Mouse (Mus musculus): Measurements from ENCODE around the gene Rec114. TPM values are rescaled to one million over a fixed set of nuclear protein-coding genes. Genes with fewer than 3 reads are reported as not detected.

Rec114 gene
- 6.1 and 7.7 TPM in 2 replicates for polyA plus RNA-seq (2011; ENCODE audit: insufficient read depth, insufficient read length, low read depth, missing spikeins)

DNA sequence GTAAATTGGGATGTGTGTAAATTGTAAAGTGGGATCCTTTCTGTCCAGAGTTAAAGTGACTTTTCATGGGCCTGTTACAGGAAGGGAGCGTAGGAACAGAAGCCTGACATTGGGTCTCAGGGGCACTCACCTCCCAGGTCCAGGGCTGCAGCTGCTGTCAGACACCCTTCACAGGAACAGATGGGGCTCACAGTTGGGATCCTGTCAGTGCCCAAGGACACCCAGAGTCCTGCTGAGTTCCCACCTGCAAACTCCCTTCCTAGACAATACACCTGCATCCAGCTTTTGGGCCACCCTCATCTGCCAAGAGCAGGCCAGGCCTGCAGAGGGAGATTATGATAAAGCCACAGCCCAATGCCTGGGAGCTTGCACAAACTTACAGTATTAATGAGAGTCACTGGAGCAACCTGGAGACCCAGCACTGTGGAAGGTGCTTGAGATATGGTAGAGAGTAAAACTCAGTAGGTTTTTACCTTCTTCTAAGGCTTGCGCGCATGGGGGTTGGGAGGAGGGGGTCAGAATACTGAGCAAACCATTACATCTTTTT lies at the start of gene Rec114:
TSS of gene Rec114 (minus strand) at position 263 of the 547 bp plus-strand sequence.
- H3K36me3 ChIP-seq (ENCODE audit: control insufficient read depth, insufficient read depth, low read length, poor library complexity, severe bottlenecking), result no peaks in the 10 kb centered on the region
- no peak within 1 kb of the TSS for H3K4me3 ChIP-seq (ENCODE audit: low read depth, low read length)
- no peak within 1 kb of the TSS for H3K27ac ChIP-seq (ENCODE audit: insufficient read depth, low read length)
- H3K4me1 ChIP-seq (ENCODE audit: control insufficient read depth, insufficient read depth, low read length), result peaks cover 5% of the 10 kb centered on the region
- H3K9ac ChIP-seq (ENCODE audit: low read depth, poor library complexity, severe bottlenecking), result no peak within 1 kb of the TSS
- H3K27me3 ChIP-seq (ENCODE audit: control insufficient read depth, insufficient read depth, low read length, poor library complexity, severe bottlenecking), result no peaks in the 10 kb centered on the region
- no peaks in the 10 kb centered on the region for H3K9me3 ChIP-seq (replicated peaks; ENCODE audit: control insufficient read depth, insufficient read depth, low read length, poor library complexity, severe bottlenecking)
- TF ChIP-seq EP300 (IDR thresholded peaks at IDR 0.05; ENCODE audit: insufficient read depth, low read depth, low read length) (peak; percentile 95), CTCF (IDR thresholded peaks at IDR 0.05; ENCODE audit: low read depth, low read length) (no peak)

- H3K36me3 ChIP-seq (ENCODE audit: control insufficient read depth, insufficient read depth, low read length, poor library complexity, severe bottlenecking), result no peaks in the 10 kb centered on the region
- no peak for TF ChIP-seq EP300 (IDR thresholded peaks at IDR 0.05; ENCODE audit: insufficient read depth, low read depth, low read length)
- TF ChIP-seq CTCF (IDR thresholded peaks at IDR 0.05; ENCODE audit: low read depth, low read length), result no peak
- TF ChIP-seq POLR2A (IDR thresholded peaks at IDR 0.05; ENCODE audit: insufficient read depth, low read length), result no peak
- H3K27ac ChIP-seq (ENCODE audit: insufficient read depth, low read length), result no peak overlapping the region
- H3K9ac ChIP-seq (ENCODE audit: low read depth, poor library complexity, severe bottlenecking), result no peak overlapping the region
- no peaks in the 10 kb centered on the region for H3K4me1 ChIP-seq (ENCODE audit: control insufficient read depth, insufficient read depth, low read length)
- no peaks in the 10 kb centered on the region for H3K27me3 ChIP-seq (ENCODE audit: control insufficient read depth, insufficient read depth, low read length, poor library complexity, severe bottlenecking)
- no peaks in the 10 kb centered on the region for H3K9me3 ChIP-seq (replicated peaks; ENCODE audit: control insufficient read depth, insufficient read depth, low read length, poor library complexity, severe bottlenecking)
- no peak overlapping the region for H3K4me3 ChIP-seq (ENCODE audit: low read depth, low read length)
These were observed 45.7 kb upstream of the Rec114 start for GRCm38 (mm10) chr9:58789476-58789875.

GRCm38 (mm10) chr9:58775363-58775762 lies 31.6 kb upstream of the Rec114 start:
- Histone ChIP-seq H3K4me1 (ENCODE audit: control insufficient read depth, insufficient read depth, low read length) (no peaks in the 10 kb centered on the region), H3K4me3 (ENCODE audit: low read depth, low read length) (no peak overlapping the region), H3K36me3 (ENCODE audit: control insufficient read depth, insufficient read depth, low read length, poor library complexity, severe bottlenecking) (no peaks in the 10 kb centered on the region), H3K9ac (ENCODE audit: low read depth, poor library complexity, severe bottlenecking) (no peak overlapping the region), H3K27ac (ENCODE audit: insufficient read depth, low read length) (no peak overlapping the region), H3K9me3 (replicated peaks; ENCODE audit: control insufficient read depth, insufficient read depth, low read length, poor library complexity, severe bottlenecking) (no peaks in the 10 kb centered on the region), H3K27me3 (ENCODE audit: control insufficient read depth, insufficient read depth, low read length, poor library complexity, severe bottlenecking) (no peaks in the 10 kb centered on the region)
- peak; percentile 25 for TF ChIP-seq CTCF (IDR thresholded peaks at IDR 0.05; ENCODE audit: low read depth, low read length)
- TF ChIP-seq EP300 (IDR thresholded peaks at IDR 0.05; ENCODE audit: insufficient read depth, low read depth, low read length), result no peak
- TF ChIP-seq POLR2A (IDR thresholded peaks at IDR 0.05; ENCODE audit: insufficient read depth, low read length), result no peak

DNA sequence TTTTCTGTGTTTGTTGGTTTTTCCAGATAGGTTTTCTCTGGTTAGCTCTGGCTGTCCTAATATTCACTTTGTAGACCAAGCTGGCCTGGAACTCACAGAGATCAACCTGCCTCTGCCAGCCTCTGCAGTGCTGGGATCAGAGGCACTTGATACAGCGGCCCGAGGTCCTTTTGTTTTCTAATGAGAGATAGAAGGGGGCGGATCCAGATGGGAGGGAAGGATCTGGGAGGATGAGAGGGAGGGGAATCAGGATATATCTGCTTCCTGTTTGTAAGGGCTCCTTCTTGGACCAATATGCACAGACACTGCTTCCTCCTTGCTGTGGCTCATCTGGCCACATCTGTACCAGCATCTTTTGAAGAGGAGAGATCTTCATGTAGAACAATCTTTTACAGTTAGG lies 31.0 kb upstream of the Rec114 start:
- no peak overlapping the region for H3K9ac ChIP-seq (ENCODE audit: low read depth, poor library complexity, severe bottlenecking)
- H3K27ac ChIP-seq (ENCODE audit: insufficient read depth, low read length), result no peak overlapping the region
- H3K27me3 ChIP-seq (ENCODE audit: control insufficient read depth, insufficient read depth, low read length, poor library complexity, severe bottlenecking), result no peaks in the 10 kb centered on the region
- TF ChIP-seq POLR2A (IDR thresholded peaks at IDR 0.05; ENCODE audit: insufficient read depth, low read length) (no peak), EP300 (IDR thresholded peaks at IDR 0.05; ENCODE audit: insufficient read depth, low read depth, low read length) (no peak), CTCF (IDR thresholded peaks at IDR 0.05; ENCODE audit: low read depth, low read length) (no peak)
- H3K9me3 ChIP-seq (replicated peaks; ENCODE audit: control insufficient read depth, insufficient read depth, low read length, poor library complexity, severe bottlenecking), result no peaks in the 10 kb centered on the region
- no peaks in the 10 kb centered on the region for H3K36me3 ChIP-seq (ENCODE audit: control insufficient read depth, insufficient read depth, low read length, poor library complexity, severe bottlenecking)
- no peak overlapping the region for H3K4me3 ChIP-seq (ENCODE audit: low read depth, low read length)
- H3K4me1 ChIP-seq (ENCODE audit: control insufficient read depth, insufficient read depth, low read length), result no peaks in the 10 kb centered on the region

DNA sequence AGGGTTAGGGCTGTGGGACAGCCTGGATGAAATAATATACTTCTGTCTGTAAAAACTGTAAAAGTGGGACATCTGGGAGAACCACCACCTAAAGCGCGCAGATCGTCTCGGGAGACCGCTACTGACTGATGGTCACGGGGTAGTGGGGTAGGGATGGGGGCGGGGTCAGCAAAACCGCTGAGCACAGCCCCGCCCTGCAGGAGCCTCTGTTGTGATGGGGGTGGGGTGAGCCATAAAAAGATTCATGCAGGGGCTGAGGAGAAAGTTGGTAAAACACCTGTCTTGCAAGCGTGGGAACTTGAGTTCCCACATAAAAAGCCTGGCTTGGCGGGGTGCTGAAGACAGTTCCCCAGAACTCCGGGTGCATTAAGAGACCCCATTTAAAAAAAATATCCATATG lies 26.2 kb upstream of the Rec114 start:
- Histone ChIP-seq H3K27ac (ENCODE audit: insufficient read depth, low read length) (no peak overlapping the region), H3K36me3 (ENCODE audit: control insufficient read depth, insufficient read depth, low read length, poor library complexity, severe bottlenecking) (no peaks in the 10 kb centered on the region), H3K4me3 (ENCODE audit: low read depth, low read length) (no peak overlapping the region), H3K9me3 (replicated peaks; ENCODE audit: control insufficient read depth, insufficient read depth, low read length, poor library complexity, severe bottlenecking) (no peaks in the 10 kb centered on the region), H3K4me1 (ENCODE audit: control insufficient read depth, insufficient read depth, low read length) (no peaks in the 10 kb centered on the region), H3K9ac (ENCODE audit: low read depth, poor library complexity, severe bottlenecking) (no peak overlapping the region), H3K27me3 (ENCODE audit: control insufficient read depth, insufficient read depth, low read length, poor library complexity, severe bottlenecking) (no peaks in the 10 kb centered on the region)
- no peak for TF ChIP-seq CTCF (IDR thresholded peaks at IDR 0.05; ENCODE audit: low read depth, low read length)
- no peak for TF ChIP-seq POLR2A (IDR thresholded peaks at IDR 0.05; ENCODE audit: insufficient read depth, low read length)
- TF ChIP-seq EP300 (IDR thresholded peaks at IDR 0.05; ENCODE audit: insufficient read depth, low read depth, low read length), result no peak

DNA sequence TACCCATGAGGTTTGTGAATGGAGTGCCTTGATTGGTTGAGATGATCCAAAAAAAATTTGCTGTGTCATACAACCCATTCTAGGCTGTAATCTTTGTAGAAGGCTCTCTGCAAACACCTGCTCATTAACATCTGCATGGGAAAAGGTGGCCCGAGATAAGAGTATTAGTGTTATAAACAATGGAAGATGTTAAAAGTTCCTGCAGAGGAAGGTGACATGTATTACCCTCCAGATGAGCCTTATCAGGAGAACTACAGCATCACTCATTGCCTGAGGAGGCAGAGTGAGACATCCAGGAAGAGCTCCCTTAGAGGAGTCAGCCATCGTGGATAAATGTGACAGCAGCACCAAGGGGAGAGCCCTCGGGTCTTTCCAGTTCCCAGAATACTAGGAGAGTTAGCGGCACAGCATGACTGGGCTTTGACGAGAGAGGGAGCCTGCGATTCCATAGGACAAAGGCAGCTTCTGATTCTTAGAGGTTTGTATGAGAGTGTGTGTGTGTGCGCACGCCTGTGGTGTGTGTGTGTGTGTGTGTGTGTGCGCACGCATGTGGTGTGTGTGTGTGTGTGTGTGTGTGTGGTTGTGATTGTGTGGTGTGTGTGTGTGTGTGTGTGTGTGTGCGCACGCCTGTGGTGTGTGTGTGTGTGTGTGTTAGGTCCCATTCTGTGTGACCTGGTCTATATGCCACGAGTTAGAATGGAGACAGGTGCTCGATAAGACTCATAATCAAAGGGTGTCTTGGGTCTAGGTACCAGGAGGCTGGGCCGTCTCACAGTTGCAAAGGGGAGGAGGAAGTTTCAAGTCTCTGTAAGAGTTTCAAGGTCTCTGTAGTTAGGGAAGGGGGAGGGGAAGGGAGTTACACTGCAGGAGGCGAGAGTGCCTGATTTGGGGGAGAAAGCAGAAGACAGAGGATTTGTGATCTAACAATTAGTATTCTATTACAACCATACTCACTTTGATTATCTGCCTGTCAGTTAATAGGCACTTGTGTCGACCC lies 23.5 kb upstream of the Rec114 start:
- no peak overlapping the region for H3K27ac ChIP-seq (ENCODE audit: insufficient read depth, low read length)
- no peaks in the 10 kb centered on the region for H3K36me3 ChIP-seq (ENCODE audit: control insufficient read depth, insufficient read depth, low read length, poor library complexity, severe bottlenecking)
- no peak overlapping the region for H3K9ac ChIP-seq (ENCODE audit: low read depth, poor library complexity, severe bottlenecking)
- TF ChIP-seq EP300 (IDR thresholded peaks at IDR 0.05; ENCODE audit: insufficient read depth, low read depth, low read length) (no peak), CTCF (IDR thresholded peaks at IDR 0.05; ENCODE audit: low read depth, low read length) (no peak), POLR2A (IDR thresholded peaks at IDR 0.05; ENCODE audit: insufficient read depth, low read length) (no peak)
- no peaks in the 10 kb centered on the region for H3K27me3 ChIP-seq (ENCODE audit: control insufficient read depth, insufficient read depth, low read length, poor library complexity, severe bottlenecking)
- no peaks in the 10 kb centered on the region for H3K9me3 ChIP-seq (replicated peaks; ENCODE audit: control insufficient read depth, insufficient read depth, low read length, poor library complexity, severe bottlenecking)
- peaks cover 4% of the 10 kb centered on the region for H3K4me1 ChIP-seq (ENCODE audit: control insufficient read depth, insufficient read depth, low read length)
- no peak overlapping the region for H3K4me3 ChIP-seq (ENCODE audit: low read depth, low read length)

All from ES-Bruce4 (cell line).